Mouse (Mus musculus) embryo, embryonic 9.5 days (tissue): ENCODE results near the gene Rsph10b.

Source experiments
- DNase-seq: peaks from one replicate; pipeline ENCODE4 v3.0.0-alpha.2; 2017; ENCODE audit errors: extremely low spot score

Gene Rsph10b

DNA sequence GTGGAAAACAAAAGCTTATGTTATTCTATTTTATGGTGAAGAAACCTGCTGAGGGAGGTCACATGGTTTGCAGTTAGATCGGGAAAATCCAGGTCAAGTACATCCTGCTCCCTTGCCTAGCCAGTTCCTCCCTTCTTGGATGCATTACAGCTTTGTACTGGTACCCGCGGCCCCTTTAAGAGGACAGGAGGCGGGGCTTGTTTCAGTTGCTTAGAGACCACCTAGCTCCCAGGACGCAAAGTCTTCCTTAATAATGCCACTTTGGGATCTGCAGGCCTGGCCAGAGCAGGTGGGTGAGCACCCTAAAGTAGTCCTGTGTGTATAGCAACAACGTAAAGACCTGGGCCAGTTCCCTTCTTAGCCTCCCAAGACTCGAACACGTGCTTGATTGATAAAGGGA lies at the start of gene Rsph10b:
Gene Rsph10b, plus strand, starts transcription at position 205 of the 400 bp plus-strand sequence.
- peak; percentile 12 for DNase-seq

DNA sequence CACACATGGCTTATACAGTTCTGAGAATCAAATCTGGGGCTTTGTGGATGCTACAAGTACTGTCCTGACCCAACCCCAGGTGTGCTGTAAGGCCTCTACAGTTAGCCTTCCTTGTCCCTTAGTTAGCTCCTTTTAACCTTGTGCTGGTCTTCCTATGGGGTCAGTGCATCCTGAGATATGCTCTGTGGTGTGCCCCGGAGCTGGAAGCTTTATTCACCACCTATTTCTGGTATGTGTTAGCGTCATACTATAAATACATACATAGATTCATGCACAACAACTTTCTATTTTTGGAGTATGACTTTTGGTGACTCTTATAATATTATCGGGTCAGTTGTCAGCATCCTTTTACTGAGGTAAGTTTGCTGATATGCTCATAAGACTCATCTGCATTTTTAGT lies 47.6 kb upstream of the Rsph10b start:
- no peak for DNase-seq

DNA sequence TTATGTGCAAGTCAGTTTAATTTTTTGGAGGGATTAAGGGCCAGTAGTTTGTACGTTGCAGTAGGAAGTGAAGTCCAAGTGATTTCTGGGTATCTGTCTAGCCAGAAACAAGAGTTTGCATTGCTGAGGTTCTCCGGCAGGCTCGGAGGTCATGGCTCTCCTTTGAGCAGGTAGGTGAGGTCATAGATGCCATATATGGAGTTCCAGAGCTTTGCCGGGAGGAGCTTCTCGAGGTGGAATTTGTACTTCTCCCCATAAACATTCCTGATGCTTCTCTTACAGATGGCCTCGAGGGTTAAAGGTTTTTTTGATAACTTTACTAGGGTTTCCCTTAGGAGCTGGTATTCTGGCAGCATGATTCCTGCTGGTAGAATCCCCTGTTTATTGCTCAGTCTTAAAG lies 42.1 kb upstream of the Rsph10b start:
- DNase-seq: no peak

DNA sequence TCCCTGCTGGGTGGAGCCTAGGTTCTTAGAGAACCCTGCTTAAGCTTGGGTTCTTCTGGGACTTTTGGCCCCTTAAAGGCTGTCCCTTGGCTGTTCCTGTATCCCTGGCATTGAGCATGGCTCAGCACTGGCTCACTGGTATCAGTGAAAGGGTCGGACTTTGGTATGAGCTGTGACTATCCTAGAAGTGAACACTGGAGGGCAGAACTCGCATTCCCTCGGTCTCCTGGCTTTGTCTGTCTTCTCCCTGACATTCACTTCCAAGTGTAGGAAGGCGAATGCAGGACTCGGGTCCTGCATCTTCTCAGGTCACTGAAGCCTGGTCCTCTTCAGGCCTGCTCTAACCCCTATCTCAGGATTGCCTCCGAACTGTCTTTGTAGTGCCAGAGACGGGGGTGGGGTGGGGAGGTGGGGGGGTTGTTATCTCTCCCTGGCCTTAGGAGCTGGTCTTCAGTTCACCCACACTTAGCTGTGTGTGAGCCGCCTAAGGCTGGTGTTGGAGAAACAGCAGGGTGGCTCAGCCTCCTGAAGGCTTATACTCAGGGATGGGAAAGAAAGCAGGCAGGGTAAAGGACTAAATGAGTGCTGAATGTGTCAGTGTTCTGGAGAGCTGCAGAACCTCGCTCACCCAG lies 40.5 kb upstream of the Rsph10b start:
- DNase-seq: no peak

DNA sequence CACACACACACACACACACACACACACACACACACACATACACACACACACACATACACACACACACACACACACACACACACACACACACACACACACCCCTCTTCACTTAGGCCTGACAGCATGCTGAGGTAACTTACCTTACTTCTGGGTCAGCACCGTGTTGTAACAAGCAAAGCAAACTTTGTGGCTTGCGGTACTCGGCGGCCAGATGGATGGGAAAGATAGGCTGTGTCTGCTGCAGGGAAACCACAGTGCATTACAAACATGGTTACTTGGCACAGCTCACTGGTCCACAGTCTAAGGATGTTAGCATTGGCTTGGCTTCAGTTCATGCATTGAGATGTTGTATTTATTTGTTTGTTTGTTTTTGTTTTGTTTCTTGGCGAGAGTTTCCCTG lies 39.4 kb upstream of the Rsph10b start:
- no peak for DNase-seq

DNA sequence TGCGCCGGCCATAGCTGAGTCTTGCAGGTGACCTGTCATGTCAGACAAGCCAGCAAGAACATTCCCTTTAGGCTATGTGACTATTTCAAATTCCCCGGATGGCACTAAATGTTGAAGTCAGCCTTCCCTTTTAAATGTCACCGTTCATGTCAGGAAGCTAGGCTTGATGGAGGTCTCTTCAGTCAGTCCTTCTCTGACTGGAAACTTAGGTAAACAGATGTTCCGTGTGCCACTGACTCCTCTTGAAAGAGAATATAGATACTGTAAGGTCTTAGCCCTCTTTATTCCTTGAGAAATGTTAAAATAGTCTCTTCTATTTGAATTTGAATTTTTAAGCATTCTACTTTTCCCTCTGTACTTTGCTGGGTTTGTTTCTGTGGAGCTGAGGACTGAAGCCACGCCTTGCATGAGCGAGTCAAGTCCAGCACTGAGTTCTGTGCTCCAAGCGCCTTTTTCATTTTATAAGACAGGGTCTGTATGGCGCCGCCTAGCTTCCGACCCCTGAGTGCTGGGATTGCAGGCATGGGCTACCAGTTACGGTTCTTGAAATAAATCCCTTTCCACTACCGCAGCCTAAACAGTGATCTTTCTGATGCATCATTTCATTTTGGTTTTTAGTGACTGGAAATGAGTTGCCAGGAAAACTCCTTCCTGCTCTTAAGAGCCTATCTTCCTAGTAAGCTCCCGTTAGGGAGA lies 35.1 kb upstream of the Rsph10b start, which contains the start of gene Ankrd61:
Gene Ankrd61, minus strand, starts transcription at position 51 of the 696 bp plus-strand sequence.
- no peak for DNase-seq

DNA sequence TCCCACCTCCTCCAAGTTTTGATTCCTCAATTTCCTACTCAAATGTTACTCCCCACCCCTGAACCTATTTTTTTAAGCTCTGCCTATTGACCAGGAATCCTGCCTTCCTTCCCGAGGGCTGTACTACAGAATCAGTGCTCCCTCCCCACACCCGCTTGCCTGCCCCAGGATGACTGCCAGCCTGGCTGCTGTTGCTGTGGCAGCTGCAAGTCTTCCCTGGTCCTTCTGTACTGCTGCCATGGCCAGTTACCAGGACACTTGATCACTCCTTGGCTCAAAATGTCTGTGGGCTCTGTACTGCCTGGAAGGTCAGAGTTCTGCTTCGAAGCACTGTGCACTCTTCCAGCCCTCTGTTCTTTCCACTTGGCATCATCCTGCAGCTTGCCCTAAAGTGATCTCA lies 30.7 kb upstream of the Rsph10b start:
- DNase-seq: no peak

DNA sequence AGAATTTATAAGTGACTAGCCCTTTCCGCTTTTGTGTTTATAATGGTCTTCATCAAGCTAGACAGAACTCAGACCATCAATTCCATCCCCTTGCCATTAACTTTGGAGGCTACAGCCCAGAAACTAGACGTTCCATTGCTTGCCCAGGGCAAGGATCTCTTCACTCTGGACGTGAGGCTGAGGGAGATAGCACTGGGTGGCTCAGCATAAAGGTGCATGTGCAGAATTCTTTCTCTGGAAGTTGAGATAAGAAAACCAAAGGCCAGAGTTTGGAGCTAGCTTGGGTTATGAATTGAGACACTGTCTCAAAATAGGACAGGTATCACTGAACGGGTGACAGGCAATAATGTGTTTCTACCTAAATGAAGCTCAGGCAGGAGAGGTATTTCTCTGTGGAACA lies 29.0 kb upstream of the Rsph10b start:
- DNase-seq: no peak

DNA sequence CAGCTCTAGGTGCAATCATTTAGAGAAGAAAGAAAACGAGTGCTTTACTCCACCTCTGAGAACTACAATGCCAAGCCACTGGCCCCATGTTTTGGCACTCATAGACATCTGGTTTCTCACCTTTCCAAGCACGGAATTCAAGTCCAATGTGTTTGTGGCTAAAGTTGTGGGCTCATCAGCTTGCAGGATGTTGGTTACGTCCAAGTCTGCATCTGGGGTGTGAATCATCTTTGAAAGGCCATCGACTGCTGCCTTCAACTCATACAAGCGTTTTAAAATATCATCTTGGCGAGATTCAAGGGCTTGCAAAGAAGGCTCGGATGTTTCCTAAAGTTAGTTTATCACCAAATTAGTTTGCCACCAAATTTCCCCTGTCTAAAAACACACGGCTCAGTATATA lies 26.4 kb upstream of the Rsph10b start:
- DNase-seq: no peak

DNA sequence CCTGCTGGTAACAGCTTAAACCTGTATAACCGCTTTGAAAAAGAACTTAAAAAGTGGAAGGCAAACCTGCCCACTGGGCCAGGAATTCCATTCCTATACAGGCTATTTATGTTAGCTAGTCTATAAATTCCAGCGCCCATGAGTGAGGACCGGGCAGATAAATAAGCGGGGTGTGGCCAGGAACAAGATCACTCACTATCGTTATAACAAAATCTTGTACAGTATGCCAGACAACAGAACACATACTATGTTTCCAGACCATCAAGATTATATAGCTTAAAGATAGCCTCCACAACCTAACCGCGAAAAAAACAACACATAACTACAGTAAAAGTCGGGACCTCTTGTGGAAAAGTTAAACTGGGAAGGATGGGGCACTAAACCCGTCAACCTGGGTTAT lies 23.9 kb upstream of the Rsph10b start:
- no peak for DNase-seq

DNA sequence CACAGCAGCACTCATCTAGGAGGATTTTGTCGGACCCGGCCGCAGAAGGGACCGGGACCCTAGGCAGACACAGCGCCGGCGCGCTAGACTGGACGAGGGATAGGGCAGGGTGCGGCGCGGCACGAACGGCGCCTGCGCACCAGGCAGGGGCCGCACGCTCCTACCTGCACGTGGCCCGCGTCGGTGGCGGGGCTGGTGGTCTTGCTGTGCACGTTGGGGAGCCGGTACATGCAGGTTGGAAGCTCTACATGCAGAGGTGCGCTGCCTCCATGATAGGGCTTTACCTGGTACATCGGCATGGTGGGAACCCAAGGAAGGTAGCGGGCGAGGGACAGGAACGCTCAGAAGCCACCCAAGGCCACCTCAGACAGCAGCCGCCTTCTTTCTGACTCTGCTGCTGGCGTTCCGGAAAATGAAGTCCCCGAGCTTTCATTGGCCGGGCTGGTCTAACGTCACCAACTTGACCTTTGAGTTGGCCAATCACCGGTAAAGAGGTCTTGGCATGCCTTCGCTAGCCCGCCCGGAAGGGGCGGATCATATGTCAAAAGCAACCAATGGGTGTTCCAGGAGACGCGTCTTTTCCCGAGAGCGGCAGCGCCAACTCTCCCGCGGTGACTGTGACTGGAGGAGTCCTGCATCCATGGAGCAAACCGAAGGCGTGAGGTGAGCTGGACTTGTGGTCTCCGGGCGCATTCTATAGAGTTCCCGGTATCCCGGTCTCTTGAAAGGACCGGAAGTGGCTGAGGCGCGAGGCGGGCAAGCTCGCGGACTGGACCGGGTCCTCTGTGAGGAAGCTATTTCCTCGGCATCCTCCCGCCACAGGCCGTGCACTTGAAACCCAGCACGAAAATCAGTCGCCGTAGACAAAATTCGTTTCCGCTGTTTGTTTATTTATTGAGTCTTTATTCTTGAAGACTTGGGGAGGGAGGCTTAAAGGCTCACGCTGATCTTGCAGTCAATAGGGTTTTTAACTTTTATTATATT lies 23.1 kb upstream of the Rsph10b start, which contains the start of the genes Aimp2 and Pms2:
Gene Aimp2, minus strand, starts transcription at position 431 of the 984 bp plus-strand sequence.
Gene Pms2, plus strand, starts transcription at position 548 of the 984 bp plus-strand sequence.
- DNase-seq: peak; percentile 95

DNA sequence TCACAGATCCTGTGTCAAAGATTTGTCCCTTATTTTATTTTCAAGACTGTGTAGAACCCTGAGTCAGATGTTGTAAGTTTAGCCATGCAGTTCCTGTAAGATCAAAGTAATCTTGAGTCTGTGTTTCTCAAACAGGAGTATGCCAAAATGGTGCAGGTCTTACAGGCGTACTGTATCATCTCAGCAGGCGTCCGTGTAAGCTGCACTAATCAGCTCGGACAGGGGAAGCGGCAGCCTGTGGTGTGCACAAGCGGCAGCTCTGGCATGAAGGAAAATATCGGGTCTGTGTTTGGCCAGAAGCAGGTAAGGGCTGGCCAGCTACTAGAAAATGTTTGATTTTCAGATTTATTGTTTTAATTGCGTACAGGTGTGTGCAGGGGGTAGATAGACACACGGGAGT lies 16.6 kb upstream of the Rsph10b start:
- DNase-seq: no peak

DNA sequence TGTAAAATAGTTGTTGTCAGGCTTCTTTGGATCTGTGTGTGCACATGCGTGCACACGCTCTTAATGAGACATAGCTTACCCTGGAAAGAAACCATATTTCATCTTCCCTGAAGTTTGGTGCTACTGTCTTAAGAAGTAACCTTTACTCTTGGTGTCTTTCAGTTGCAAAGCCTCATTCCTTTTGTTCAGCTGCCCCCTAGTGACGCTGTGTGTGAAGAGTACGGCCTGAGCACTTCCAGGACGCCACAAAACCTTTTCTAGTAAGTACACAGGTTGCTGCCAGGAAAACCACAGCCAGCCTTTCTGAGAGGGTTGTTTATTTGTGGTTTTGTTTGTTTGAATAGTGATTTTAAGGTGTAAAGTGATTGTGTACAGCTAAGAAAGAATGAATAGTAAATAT lies 15.4 kb upstream of the Rsph10b start:
- peak; percentile 16 for DNase-seq

DNA sequence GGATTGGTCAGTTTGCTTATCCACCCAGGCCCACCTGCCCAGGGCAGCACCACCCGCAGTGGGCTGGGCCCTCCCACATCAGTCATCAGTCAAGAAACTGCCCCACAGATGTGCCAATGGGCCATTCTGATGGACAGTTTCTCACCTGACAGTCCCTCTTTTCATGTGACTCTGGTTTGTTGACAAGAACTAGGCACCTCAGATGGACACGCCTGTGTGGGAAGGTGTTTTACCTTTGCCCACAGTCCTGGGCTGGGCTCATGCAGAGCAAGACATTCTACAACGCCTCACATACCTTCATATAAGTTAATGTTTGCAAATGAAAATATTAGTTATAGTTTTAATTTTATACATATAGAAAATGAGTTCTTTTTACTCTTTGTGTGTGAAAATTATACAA lies 14.7 kb upstream of the Rsph10b start:
- DNase-seq: no peak

DNA sequence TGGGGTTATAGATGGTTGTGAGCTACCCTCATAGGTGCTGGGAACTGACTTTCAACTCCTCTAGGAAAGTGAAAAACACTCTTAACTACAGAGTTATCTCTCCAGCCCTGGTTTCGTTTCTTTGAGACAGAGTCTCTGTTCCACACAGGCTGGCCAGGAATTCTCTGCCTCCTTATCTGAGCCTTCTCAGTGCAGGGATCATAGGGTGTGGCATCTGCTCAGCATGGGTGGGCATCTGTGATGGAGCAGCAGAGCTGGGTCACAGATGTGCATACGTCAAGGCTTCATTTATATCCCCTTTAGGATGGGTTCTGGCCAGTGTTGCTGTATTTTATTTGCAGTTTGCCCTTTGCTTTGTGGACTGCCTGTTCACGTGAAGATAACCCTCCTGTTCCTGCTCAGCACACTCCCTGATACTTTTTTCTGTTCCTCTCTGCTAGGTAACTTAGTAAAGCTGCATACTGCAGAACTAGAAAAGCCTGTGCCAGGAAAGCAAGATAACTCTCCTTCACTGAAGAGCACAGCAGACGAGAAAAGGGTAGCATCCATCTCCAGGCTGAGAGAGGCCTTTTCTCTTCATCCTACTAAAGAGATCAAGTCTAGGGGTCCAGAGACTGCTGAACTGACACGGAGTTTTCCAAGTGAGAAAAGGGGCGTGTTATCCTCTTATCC lies 7.9 kb upstream of the Rsph10b start:
- no peak for DNase-seq

DNA sequence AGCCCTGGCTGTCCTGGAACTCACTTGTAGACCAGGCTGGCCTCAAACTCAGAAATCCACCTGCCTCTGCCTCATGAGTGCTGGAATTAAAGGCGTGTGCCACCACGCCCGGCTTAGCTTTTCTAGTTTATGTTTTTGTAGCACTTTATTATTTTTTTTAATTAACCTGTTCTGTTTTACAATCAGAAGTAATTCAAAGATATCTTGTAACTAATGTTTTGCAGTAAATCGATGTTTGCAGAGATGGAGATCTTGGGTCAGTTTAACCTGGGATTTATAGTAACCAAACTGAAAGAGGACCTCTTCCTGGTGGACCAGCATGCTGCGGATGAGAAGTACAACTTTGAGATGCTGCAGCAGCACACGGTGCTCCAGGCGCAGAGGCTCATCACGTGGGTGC lies 5.0 kb upstream of the Rsph10b start, which contains the start of gene Gm42421:
Gene Gm42421, plus strand, starts transcription at position 301 of the 400 bp plus-strand sequence.
- DNase-seq: no peak

DNA sequence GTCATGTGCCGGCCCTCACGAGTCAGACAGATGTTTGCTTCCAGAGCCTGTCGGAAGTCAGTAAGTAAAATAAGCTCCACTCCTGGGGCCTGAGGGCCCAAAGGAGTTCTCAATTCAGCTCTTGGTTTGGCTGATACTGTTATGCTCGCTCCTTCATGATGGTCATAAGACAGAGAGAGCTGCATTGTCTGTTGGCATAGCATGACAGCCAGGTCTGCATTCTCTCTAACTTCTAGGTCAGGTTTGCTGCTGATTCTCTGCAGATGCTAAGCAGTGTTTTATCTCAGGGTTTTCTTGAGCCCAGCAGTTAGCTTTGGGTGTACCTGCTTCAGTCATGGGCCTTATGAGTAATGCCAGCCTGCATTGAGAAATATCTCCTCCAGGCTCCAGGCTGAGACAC lies 3.5 kb upstream of the Rsph10b start:
- DNase-seq: no peak

DNA sequence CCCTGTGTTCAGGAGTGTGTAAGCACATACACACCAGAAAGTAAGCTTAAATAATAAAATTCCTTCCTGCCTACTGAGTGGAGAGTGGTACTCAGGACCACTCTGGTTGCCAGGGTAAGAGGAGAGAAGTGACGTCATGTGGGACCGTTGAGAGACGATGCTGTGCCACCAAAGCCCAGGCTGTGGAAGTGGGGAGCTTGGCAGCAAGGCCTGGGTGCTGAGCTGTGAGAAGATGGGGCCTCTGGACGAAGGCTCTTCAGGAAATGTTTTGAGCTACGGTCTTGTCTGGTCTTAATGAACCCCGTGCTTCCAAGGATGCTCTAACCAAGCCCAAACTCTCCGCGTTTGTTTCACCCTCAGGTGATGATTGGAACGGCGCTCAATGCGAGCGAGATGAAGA lies 2.2 kb upstream of the Rsph10b start:
- no peak for DNase-seq

DNA sequence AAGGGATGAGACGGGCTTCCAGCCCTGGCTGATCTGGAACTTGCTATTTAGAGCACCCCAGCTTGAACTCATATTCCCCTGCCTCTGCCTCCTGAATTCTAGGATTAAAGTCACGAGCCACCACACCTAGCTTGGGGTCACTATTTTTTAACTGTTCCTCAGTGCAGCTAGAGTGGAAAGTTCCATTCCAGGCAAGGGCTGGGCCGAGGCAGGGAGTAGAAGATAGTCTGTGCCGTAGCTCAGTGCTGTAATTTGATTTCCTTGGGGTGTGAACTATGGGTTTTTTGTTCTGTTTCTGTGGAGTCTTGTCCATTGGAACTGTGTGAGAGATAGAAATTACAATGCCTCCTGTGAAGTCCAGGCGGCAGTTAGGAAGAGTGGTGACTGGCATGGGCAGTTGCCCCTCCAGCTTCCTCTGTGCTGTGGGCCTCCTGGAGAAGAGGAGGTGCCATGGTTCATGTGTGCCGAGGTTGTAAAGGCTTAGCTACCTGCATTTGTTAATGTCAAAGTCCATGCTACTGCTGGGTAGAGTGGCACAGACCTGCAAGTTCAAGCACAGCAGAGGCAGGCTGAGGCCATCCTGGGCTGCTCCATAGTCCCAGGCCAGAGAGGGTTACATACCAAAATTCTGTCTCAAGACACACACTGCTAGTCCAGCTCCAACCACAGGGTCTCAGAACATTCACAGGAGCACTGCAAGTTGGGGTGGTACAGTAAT lies 813 bp upstream of the Rsph10b start:
- no peak for DNase-seq

DNA sequence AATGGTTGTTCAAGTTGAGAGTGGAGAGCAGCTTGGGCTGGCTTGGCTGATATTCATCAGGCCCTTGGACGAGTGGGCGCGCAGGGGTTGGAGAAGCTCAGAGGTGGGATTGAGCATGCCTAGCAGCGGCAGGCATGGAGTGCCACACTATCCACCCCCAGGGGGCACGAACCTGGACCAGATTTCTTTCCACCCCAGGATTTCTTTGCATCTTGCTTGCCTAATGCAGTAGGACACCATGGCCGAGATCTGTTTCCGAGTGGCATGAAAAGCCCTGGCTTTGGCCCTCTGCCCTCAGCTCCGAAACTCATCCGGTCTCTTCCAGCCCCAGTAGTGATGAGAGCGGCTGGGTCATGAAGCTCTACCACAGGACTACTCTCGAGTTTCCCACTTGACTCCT lies 579 bp downstream of the Rsph10b start:
- no peak for DNase-seq

DNA sequence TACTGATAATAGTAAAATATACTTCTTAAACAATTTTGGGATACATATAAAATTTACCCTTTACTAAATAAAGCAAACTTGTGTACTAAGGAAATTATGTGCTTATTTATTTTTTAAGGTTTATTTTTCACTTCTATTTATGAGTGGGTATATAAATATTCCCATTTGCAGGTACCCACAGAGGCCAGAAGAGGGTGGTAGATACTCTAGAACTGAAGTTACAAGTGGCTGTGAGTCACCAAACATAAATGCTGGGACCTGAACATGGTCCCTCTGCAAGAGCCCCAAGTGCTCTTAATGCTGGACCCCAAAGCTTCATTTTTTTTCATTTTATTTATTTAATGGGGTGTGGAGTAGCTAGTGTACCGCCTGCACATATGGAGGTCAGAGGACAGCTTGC lies 1.0 kb downstream of the Rsph10b start:
- no peak for DNase-seq
